Comparison of ENCODE assay signal across 8 mouse cellular contexts in the genomic region with DNA sequence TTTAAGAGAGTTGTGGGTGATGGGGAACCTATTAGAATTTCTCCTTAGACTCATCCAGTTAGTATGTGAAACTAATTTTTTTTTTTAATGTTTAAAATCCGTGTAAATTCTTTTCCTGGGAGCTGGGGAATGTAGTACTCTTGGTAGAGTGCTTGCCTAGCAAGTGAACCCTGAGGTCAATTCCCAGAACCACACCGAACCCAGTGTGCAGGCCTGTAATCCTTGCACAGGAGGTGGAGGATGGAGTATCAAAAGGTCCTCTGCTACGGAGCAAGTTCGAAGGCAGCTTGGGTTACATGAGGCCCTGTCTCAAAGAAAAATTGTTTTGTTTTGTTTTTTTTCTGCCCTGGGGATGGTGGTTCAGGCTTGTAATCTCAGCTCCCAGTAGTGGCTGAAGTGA. TPM values are rescaled to one million over a fixed set of nuclear protein-coding genes. Genes with fewer than 3 reads are reported as not detected.
A peak's percentile ranks its signal among the peaks of the same experiment; 100 is the strongest.
DNase-seq lines count a peak whose midpoint lies in the region; ATAC-seq and TF ChIP-seq lines count a peak whose summit lies in the region.

No protein-coding gene starts in this region.

- H3K27ac ChIP-seq in embryonic facial prominence, embryonic 13.5 days, result no peak overlapping the region; the same call in 1 of the 2 replicates
- no peak overlapping the region for H3K27ac ChIP-seq in midbrain, embryonic 14.5 days (replicated peaks; ENCODE audit: low read depth, low read length)

- DNase-seq in cerebellum, postnatal 10 days, result peak; percentile 3 to 9
- no peak for DNase-seq in cerebellum, adult 11 months
- peak; percentile 5 for DNase-seq in kidney, adult 9 months
- peak; percentile 11 for DNase-seq in midbrain, embryonic 14.5 days
- DNase-seq in spleen, postnatal 4 days (ENCODE audit: low spot score in 2 of 2), result no peak

- H3K4me3 ChIP-seq in C2C12 (ENCODE audit: insufficient read depth, poor library complexity, severe bottlenecking), result peak overlapping the region; percentile 72
- peak overlapping the region; percentile 91 for H3K4me3 ChIP-seq in embryonic facial prominence, embryonic 13.5 days
- peak overlapping the region; percentile 91 for H3K4me3 ChIP-seq in midbrain, embryonic 14.5 days (replicated peaks; ENCODE audit: low read depth, low read length)

- H3K79me2 ChIP-seq in C2C12 (ENCODE audit: control insufficient read depth, insufficient read depth), result peaks cover 95% of the 10 kb centered on the region

- H3K36me3 ChIP-seq in C2C12 (ENCODE audit: control insufficient read depth, insufficient read depth), result peaks cover 36% of the 10 kb centered on the region
- H3K36me3 ChIP-seq in embryonic facial prominence, embryonic 13.5 days, result no peaks in the 10 kb centered on the region
- H3K36me3 ChIP-seq in midbrain, embryonic 14.5 days (ENCODE audit: control insufficient read depth, insufficient read depth, low read length), result no peaks in the 10 kb centered on the region

- peaks cover 86% of the 10 kb centered on the region for H3K79me3 ChIP-seq in C2C12 (ENCODE audit: low read depth)

- no peak for ATAC-seq in embryonic facial prominence, embryonic 13.5 days (ENCODE audit: insufficient number of reproducible peaks, insufficient read depth, low FRiP score, low TSS enrichment, low read depth)
- no peak for ATAC-seq in midbrain, embryonic 14.5 days (ENCODE audit: low FRiP score, low TSS enrichment)
- ATAC-seq in frontal cortex, adult (ENCODE audit: low TSS enrichment), result no peak

- TF ChIP-seq CTCF in C2C12 (IDR thresholded peaks at IDR 0.05; ENCODE audit: control insufficient read depth, insufficient read depth, insufficient read length), result no peak

- H3K27me3 ChIP-seq in C2C12 (ENCODE audit: control insufficient read depth, insufficient read depth, insufficient read length), result no peaks in the 10 kb centered on the region
- no peaks in the 10 kb centered on the region for H3K27me3 ChIP-seq in embryonic facial prominence, embryonic 13.5 days
- no peaks in the 10 kb centered on the region for H3K27me3 ChIP-seq in midbrain, embryonic 14.5 days (ENCODE audit: control insufficient read depth, insufficient read depth, low read length)

- peak overlapping the region; percentile 89 for H3ac ChIP-seq in C2C12 (ENCODE audit: control insufficient read depth, insufficient read length, low read depth)

- peak overlapping the region; percentile 86 for H3K4me2 ChIP-seq in embryonic facial prominence, embryonic 13.5 days
- H3K4me2 ChIP-seq in midbrain, embryonic 14.5 days (ENCODE audit: low read length), result peak overlapping the region; percentile 94

- WGBS in embryonic facial prominence, embryonic 13.5 days, result 4% methylated on average over 4 of the region's 4 CpGs
- WGBS in midbrain, embryonic 14.5 days, result 2% methylated on average over 4 of the region's 4 CpGs

- peak overlapping the region; percentile 95 for H3K9ac ChIP-seq in embryonic facial prominence, embryonic 13.5 days
- peak overlapping the region; percentile 94 for H3K9ac ChIP-seq in midbrain, embryonic 14.5 days (replicated peaks; ENCODE audit: low read length)

- H3K9me3 ChIP-seq in embryonic facial prominence, embryonic 13.5 days, result no peaks in the 10 kb centered on the region
- H3K9me3 ChIP-seq in midbrain, embryonic 14.5 days (ENCODE audit: control insufficient read depth, low read length), result no peaks in the 10 kb centered on the region

- H3K4me1 ChIP-seq in embryonic facial prominence, embryonic 13.5 days, result peaks cover 22% of the 10 kb centered on the region
- peaks cover 30% of the 10 kb centered on the region for H3K4me1 ChIP-seq in midbrain, embryonic 14.5 days (ENCODE audit: control insufficient read depth, insufficient read depth, low read length)

TF ChIP-seq in C2C12, 6 proteins besides CTCF, POLR2A, EP300 and RAD21:
- TF ChIP-seq CEBPB (IDR thresholded peaks at IDR 0.05; ENCODE audit: low read depth) (no peak), MAX (IDR thresholded peaks at IDR 0.05) (no peak), MYOD1 (IDR thresholded peaks at IDR 0.05; ENCODE audit: control insufficient read depth, insufficient read length, low read depth) (no peak), FOSL1 (IDR thresholded peaks at IDR 0.05; ENCODE audit: insufficient read depth, low read length, poor library complexity, severe bottlenecking) (no peak), USF1 (IDR thresholded peaks at IDR 0.05; ENCODE audit: low read depth) (no peak)

RNA-seq across cellular contexts. Expression of gene Smc6, which starts 1.3 kb away (rescaled TPM):
- 15.2 TPM for polyA plus RNA-seq in C2C12 (2012; fragmentation: generic; extraction: Trizol)
- polyA plus RNA-seq in embryonic facial prominence, embryonic 13.5 days (2015; fragmentation: Nextera tagmentation; extraction: Ambion mirVana), result 161 and 174 TPM in 2 replicates
- 91.7 and 99.8 TPM in 2 replicates for polyA plus RNA-seq in midbrain, embryonic 14.5 days (2014; fragmentation: Nextera tagmentation; extraction: Ambion mirVana)

RNA-seq across cellular contexts. Expression of gene Gen1, which starts 1.4 kb away (rescaled TPM):
- 6.2 TPM for polyA plus RNA-seq in C2C12 (2012; fragmentation: generic; extraction: Trizol)
- 9.3 and 11.7 TPM in 2 replicates for polyA plus RNA-seq in embryonic facial prominence, embryonic 13.5 days (2015; fragmentation: Nextera tagmentation; extraction: Ambion mirVana)
- 2.4 and 4.3 TPM in 2 replicates for polyA plus RNA-seq in midbrain, embryonic 14.5 days (2014; fragmentation: Nextera tagmentation; extraction: Ambion mirVana)

RNA-seq across cellular contexts. Expression of gene Msgn1, which starts 58.3 kb away (rescaled TPM):
- not detected for polyA plus RNA-seq in C2C12 (2012; fragmentation: generic; extraction: Trizol)
- not detected in 2 replicates for polyA plus RNA-seq in embryonic facial prominence, embryonic 13.5 days (2015; fragmentation: Nextera tagmentation; extraction: Ambion mirVana)
- not detected in 2 replicates for polyA plus RNA-seq in midbrain, embryonic 14.5 days (2014; fragmentation: Nextera tagmentation; extraction: Ambion mirVana)

Comparison
In these comparisons a context has a peak if more than half of its experiments do, and no peak if none do; other contexts are left out.
1. DNase-seq: peak in cerebellum, postnatal 10 days (2 of 2), kidney, adult 9 months (single experiment) and midbrain, embryonic 14.5 days (single experiment); none in cerebellum, adult 11 months (single experiment) and spleen, postnatal 4 days (0 of 2).
2. Peak in every context shown above with its lines, with median percentiles within 50 percentile points of each other: H3K4me3 ChIP-seq.